Mouse (Mus musculus) embryo, embryonic 10 days (tissue): ENCODE results near the gene Lix1l.

Experiments
- DNase-seq: peaks from one replicate; pipeline ENCODE4 v3.0.0-alpha.2; 2015; ENCODE audit warnings: low spot score

The Lix1l gene

DNA sequence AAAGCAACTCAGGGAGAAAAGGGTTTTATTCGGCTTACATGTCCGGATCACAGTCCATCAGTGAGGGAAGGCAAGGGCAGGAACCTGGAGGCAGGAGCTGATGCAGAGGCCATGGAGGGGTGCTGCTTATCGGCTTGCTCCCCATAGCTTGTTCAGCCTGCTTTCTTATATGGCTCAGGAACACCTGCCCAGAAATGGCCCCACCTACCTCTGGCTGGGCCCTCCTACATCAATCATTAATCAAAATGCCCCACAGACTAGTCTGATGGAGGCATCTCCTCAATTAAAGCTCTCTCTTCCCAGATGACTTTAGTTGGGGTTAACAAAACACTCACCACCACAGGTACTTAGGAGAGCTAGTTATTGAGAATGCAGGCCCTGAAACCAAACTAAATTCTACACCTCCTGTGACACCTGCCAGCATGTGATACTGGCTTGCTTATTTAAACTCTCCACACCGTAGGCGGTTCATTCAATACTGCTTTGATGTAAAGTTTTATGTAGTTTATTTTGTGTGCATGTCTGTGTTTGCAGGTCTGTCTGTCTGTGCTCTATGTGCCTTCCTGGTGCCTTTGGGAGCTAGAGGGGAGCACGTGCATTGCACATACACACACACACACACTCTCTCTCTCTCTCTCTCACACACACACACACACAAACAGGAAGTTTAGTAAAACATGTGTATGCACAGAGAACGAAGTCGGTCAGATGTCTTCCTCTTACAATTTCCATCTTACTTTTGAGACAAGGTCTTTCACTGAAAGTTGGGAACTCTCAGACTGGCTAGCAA, 34.1 kb upstream of the Lix1l start:
- DNase-seq: no peak

DNA sequence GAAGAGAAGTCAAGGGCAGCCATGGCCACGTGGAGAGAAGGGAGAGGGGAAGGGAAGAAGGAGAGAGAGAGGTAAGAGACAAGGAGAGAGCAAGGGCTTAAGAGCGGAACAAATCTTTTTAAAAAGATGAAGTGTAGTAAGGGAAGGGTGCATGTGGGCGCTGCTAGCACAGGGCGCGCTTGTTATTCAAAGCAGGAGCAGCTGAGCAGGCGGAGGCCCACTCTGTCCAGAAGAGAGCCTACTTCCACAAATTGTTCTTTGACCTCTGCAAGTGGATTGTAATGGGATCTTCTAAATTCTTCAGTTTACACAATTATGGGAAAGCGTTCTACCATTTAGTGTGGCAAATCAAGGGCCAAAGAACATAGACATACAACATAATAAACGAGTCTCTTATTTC, 32.3 kb upstream of the Lix1l start:
- no peak for DNase-seq

DNA sequence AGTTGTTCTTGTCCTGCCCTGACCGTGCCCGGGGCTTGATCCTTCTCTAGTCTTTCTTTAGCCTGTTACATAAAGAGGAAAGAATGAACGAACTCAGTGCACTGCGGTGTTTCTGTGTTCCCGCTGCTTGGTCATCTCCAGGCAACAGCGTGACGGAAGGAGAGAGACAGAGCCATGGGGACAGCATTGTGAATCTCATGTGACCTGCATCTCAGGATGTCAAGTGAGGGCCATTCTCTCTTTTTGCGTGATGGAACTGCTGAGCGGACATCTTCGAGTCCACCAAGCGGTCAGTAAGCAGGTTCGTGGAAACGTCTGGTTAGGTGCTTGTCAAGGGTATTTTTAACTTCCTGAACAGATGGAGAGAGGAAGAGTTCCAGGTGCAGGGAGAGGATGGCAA, 31.4 kb upstream of the Lix1l start:
- DNase-seq: no peak

DNA sequence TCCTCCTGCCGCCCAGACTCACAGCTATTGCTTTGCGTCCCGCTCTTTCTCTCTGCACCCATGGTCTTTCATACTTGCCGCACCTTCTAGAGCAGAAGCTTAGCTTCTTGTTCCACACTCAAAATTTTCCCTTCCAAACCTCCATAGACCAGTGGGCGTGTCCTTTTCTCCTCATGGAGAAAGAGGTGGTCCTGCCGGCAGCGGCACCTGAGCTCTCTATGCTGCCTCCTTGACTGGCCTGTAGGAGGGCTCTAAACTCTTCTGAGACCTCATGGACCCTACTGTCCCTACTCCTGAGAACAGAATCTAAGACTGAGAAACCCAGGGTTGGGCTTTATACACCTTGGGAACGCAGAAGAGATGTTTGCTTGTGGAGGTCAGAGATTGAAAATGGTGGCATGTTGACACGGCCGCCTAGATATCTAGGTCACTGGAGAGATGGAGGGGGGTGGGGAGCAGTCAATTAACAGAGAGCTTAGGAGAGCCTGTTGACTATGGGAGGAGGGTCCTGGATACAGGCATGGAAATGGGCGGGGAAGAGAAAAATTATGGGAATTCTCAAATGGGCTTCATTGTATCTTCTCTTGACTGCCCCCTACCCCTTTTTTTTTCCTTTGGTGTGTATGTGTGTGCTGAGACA, 30.9 kb upstream of the Lix1l start:
- no peak for DNase-seq

- no peak for DNase-seq
These were observed 30.3 kb upstream of the Lix1l start for GRCm38 (mm10) chr3:96570643-96571042.

DNA sequence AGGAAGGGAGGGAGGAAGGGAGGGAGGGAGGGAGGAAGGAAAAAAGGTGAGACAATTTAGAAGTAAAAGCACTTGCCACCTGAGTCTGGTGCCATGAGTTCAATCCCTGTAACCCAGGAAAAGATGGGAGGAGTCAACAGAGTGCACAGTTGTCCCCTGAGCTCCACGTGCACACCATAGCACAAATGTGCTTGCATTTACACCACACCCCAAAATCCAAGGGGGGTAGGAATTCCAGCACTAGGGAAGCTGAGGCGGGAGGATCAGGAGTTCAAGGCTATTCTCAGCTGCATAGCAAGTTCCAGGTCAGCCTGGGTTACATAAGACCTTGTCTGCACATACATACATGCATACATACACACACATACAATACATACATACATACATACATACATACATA, 29.6 kb upstream of the Lix1l start:
- DNase-seq: no peak

GRCm38 (mm10) chr3:96571896-96572698, 28.9 kb upstream of the Lix1l start:
- DNase-seq: no peak

- DNase-seq: no peak
These were observed 27.1 kb upstream of the Lix1l start for GRCm38 (mm10) chr3:96573611-96574511.

- DNase-seq: peak; percentile 29
These were observed 25.5 kb upstream of the Lix1l start for GRCm38 (mm10) chr3:96575272-96575984.

GRCm38 (mm10) chr3:96576005-96576658, 24.8 kb upstream of the Lix1l start:
- DNase-seq: peak; percentile 47

GRCm38 (mm10) chr3:96576690-96577541, 24.0 kb upstream of the Lix1l start, which contains the start of gene Gm16253:
TSS of gene Gm16253 (plus strand) at chr3:96576984.
- peak; percentile 94 for DNase-seq

GRCm38 (mm10) chr3:96577566-96577965, 23.4 kb upstream of the Lix1l start:
- no peak for DNase-seq

DNA sequence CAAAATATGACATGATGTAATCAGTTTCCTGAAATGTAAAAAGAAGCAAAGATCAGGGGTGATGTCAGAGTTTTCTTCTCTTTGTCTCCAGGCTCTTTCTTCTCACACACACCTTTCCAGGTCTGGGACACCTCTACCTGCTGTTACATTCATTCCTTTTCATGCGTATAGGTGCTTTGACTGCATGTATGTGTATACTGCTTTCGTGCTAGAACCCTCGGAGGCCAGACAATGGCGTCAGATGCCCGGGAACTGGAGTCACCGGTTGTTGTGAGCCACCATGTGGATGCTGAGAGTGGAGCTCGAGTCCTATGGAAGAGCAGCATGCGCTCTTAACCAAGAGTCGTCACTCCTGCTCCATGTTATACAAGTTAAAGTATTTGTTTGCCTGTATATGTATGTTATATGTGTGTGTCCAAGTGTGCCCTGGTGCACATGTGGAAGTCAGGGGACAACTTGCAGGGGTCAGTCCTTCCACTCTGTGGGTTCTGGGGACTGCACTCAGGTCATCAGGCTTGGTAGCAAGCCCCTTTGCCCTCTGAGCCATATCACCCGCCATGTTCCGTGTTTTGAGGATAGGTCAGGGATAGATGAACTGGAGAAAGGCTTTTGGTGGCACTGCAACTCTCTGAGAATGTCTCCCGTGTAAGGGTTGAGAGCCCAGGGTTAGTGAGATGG, 22.2 kb upstream of the Lix1l start:
- DNase-seq: no peak

- DNase-seq: no peak
These were observed 21.7 kb upstream of the Lix1l start for GRCm38 (mm10) chr3:96579239-96579750.

DNA sequence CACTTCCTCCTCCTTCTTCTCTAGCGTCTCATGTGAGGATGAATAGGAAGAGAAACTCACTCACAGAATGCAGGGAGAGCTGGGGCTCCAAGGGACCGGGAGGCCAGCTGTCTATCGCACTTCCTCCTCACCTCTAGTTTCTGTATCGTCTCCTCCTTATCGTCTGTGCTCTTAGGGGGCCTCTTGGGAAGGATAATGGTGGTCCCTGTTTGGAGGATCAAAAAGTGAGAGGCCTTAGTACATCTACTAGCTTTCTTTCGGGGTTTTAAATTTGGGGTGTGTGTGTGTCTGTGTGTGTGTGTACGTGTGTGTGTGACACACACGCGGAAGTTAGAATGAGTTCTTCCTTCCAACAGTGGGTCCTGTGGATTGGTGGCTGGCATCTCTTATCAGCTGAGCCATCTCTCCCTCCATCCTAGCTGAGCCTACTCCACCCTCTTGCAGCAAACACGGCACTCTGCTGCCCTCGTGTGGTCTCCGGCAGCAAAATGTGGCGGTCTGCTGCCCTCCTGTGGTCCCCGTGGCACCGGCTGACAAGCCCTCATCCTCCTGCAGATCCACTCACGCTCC, 21.0 kb upstream of the Lix1l start:
- peak; percentile 96 for DNase-seq

- no peak for DNase-seq
These were observed 19.8 kb upstream of the Lix1l start for GRCm38 (mm10) chr3:96581141-96581540.

- no peak for DNase-seq
These were observed 19.0 kb upstream of the Lix1l start for GRCm38 (mm10) chr3:96581771-96582515.

GRCm38 (mm10) chr3:96583386-96583785, 17.6 kb upstream of the Lix1l start:
- no peak for DNase-seq
